Mouse (Mus musculus): ENCODE measurements around the gene Col25a1. TPM values are rescaled to one million over a fixed set of nuclear protein-coding genes. Genes with fewer than 3 reads are reported as not detected.
A peak's percentile ranks its signal among the peaks of the same experiment; 100 is the strongest.

Col25a1 gene
- polyA plus RNA-seq, 1 experiment from 2014 or later: 3.0 TPM

- Histone ChIP-seq H3K4me2 (no peak overlapping the region), H3K27ac (ENCODE audit: low read depth, low read length) (no peak overlapping the region), H3K9ac (ENCODE audit: low read depth, low read length) (no peak overlapping the region), H3K4me3 (ENCODE audit: low read depth, low read length) (no peak overlapping the region), H3K4me1 (ENCODE audit: control insufficient read depth, insufficient read depth, low read length) (no peaks in the 10 kb centered on the region), H3K36me3 (ENCODE audit: control insufficient read depth, insufficient read depth, low read length) (no peaks in the 10 kb centered on the region), H3K9me3 (replicated peaks; ENCODE audit: control insufficient read depth, low read length) (no peaks in the 10 kb centered on the region), H3K27me3 (ENCODE audit: control insufficient read depth, insufficient read depth, low read length) (no peaks in the 10 kb centered on the region)
- 86% methylated on average over 6 of the region's 6 CpGs for WGBS (ENCODE audit: insufficient replicate concordance)
- no peak for ATAC-seq (replicated peaks; ENCODE audit: insufficient number of reproducible peaks, low FRiP score, low TSS enrichment)
Measured at GRCm38 (mm10) chr3:130565586-130565985, 434.3 kb downstream of the Col25a1 start.

- H3K4me2 ChIP-seq: no peak overlapping the region
- H3K27me3 ChIP-seq (ENCODE audit: control insufficient read depth, insufficient read depth, low read length): no peaks in the 10 kb centered on the region
- H3K36me3 ChIP-seq (ENCODE audit: control insufficient read depth, insufficient read depth, low read length): no peaks in the 10 kb centered on the region
- no peaks in the 10 kb centered on the region for H3K9me3 ChIP-seq (replicated peaks; ENCODE audit: control insufficient read depth, low read length)
- no peak for ATAC-seq (replicated peaks; ENCODE audit: insufficient number of reproducible peaks, low FRiP score, low TSS enrichment)
- WGBS (ENCODE audit: insufficient replicate concordance): 82% methylated on average over 16 of the region's 16 CpGs
- H3K4me3 ChIP-seq (ENCODE audit: low read depth, low read length): no peak overlapping the region
- H3K9ac ChIP-seq (ENCODE audit: low read depth, low read length): no peak overlapping the region
- H3K27ac ChIP-seq (ENCODE audit: low read depth, low read length): no peak overlapping the region
- no peaks in the 10 kb centered on the region for H3K4me1 ChIP-seq (ENCODE audit: control insufficient read depth, insufficient read depth, low read length)
Measured at GRCm38 (mm10) chr3:130568331-130569095, 437.2 kb downstream of the Col25a1 start.

GRCm38 (mm10) chr3:130573243-130573642, 441.9 kb downstream of the Col25a1 start:
- H3K27ac ChIP-seq (ENCODE audit: low read depth, low read length): no peak overlapping the region
- H3K36me3 ChIP-seq (ENCODE audit: control insufficient read depth, insufficient read depth, low read length): no peaks in the 10 kb centered on the region
- no peak overlapping the region for H3K4me3 ChIP-seq (ENCODE audit: low read depth, low read length)
- no peak overlapping the region for H3K9ac ChIP-seq (ENCODE audit: low read depth, low read length)
- no peaks in the 10 kb centered on the region for H3K4me1 ChIP-seq (ENCODE audit: control insufficient read depth, insufficient read depth, low read length)
- ATAC-seq (replicated peaks; ENCODE audit: insufficient number of reproducible peaks, low FRiP score, low TSS enrichment): no peak
- 66% methylated on average over 5 of the region's 5 CpGs for WGBS (ENCODE audit: insufficient replicate concordance)
- no peaks in the 10 kb centered on the region for H3K27me3 ChIP-seq (ENCODE audit: control insufficient read depth, insufficient read depth, low read length)
- H3K4me2 ChIP-seq: no peak overlapping the region
- H3K9me3 ChIP-seq (replicated peaks; ENCODE audit: control insufficient read depth, low read length): no peaks in the 10 kb centered on the region

GRCm38 (mm10) chr3:130574652-130575051, 443.4 kb downstream of the Col25a1 start:
- Histone ChIP-seq H3K4me1 (ENCODE audit: control insufficient read depth, insufficient read depth, low read length) (no peaks in the 10 kb centered on the region), H3K27ac (ENCODE audit: low read depth, low read length) (no peak overlapping the region), H3K9ac (ENCODE audit: low read depth, low read length) (no peak overlapping the region), H3K4me3 (ENCODE audit: low read depth, low read length) (no peak overlapping the region), H3K27me3 (ENCODE audit: control insufficient read depth, insufficient read depth, low read length) (no peaks in the 10 kb centered on the region), H3K9me3 (replicated peaks; ENCODE audit: control insufficient read depth, low read length) (no peaks in the 10 kb centered on the region), H3K36me3 (ENCODE audit: control insufficient read depth, insufficient read depth, low read length) (no peaks in the 10 kb centered on the region), H3K4me2 (no peak overlapping the region)
- WGBS (ENCODE audit: insufficient replicate concordance): 29% methylated on average over 5 of the region's 5 CpGs
- no peak for ATAC-seq (replicated peaks; ENCODE audit: insufficient number of reproducible peaks, low FRiP score, low TSS enrichment)

- Histone ChIP-seq H3K27me3 (ENCODE audit: control insufficient read depth, insufficient read depth, low read length) (no peaks in the 10 kb centered on the region; the same call in 1 of the 2 replicates), H3K36me3 (ENCODE audit: control insufficient read depth, insufficient read depth, low read length) (no peaks in the 10 kb centered on the region), H3K4me3 (ENCODE audit: low read depth, low read length) (no peak overlapping the region), H3K4me2 (no peak overlapping the region), H3K9me3 (replicated peaks; ENCODE audit: control insufficient read depth, low read length) (no peaks in the 10 kb centered on the region), H3K27ac (ENCODE audit: low read depth, low read length) (no peak overlapping the region), H3K4me1 (ENCODE audit: control insufficient read depth, insufficient read depth, low read length) (no peaks in the 10 kb centered on the region), H3K9ac (ENCODE audit: low read depth, low read length) (no peak overlapping the region)
- ATAC-seq (replicated peaks; ENCODE audit: insufficient number of reproducible peaks, low FRiP score, low TSS enrichment): no peak
- 58% methylated on average over 6 of the region's 6 CpGs for WGBS (ENCODE audit: insufficient replicate concordance)
Measured at GRCm38 (mm10) chr3:130576683-130577082, 445.4 kb downstream of the Col25a1 start.

- H3K4me3 ChIP-seq (ENCODE audit: low read depth, low read length): no peak overlapping the region
- ATAC-seq (replicated peaks; ENCODE audit: insufficient number of reproducible peaks, low FRiP score, low TSS enrichment): 0 out of 2 replicates have a peak, but pooled peaks have one; percentile 31
- H3K36me3 ChIP-seq (ENCODE audit: control insufficient read depth, insufficient read depth, low read length): no peaks in the 10 kb centered on the region
- H3K9me3 ChIP-seq (replicated peaks; ENCODE audit: control insufficient read depth, low read length): no peaks in the 10 kb centered on the region
- no peak overlapping the region for H3K9ac ChIP-seq (ENCODE audit: low read depth, low read length)
- H3K27me3 ChIP-seq (ENCODE audit: control insufficient read depth, insufficient read depth, low read length): no peaks in the 10 kb centered on the region; the same call in 1 of the 2 replicates
- WGBS (ENCODE audit: insufficient replicate concordance): 53% methylated on average over 17 of the region's 17 CpGs
- no peak overlapping the region for H3K27ac ChIP-seq (ENCODE audit: low read depth, low read length)
- no peaks in the 10 kb centered on the region for H3K4me1 ChIP-seq (ENCODE audit: control insufficient read depth, insufficient read depth, low read length)
- H3K4me2 ChIP-seq: peak overlapping the region; percentile 31; the same call in 1 of the 2 replicates
Measured at GRCm38 (mm10) chr3:130579501-130579900, 448.2 kb downstream of the Col25a1 start.

- H3K9ac ChIP-seq (ENCODE audit: low read depth, low read length): no peak overlapping the region
- no peaks in the 10 kb centered on the region for H3K4me1 ChIP-seq (ENCODE audit: control insufficient read depth, insufficient read depth, low read length)
- no peak overlapping the region for H3K4me2 ChIP-seq
- no peak overlapping the region for H3K27ac ChIP-seq (ENCODE audit: low read depth, low read length)
- WGBS (ENCODE audit: insufficient replicate concordance): 73% methylated on average over 2 of the region's 2 CpGs
- no peak overlapping the region for H3K4me3 ChIP-seq (ENCODE audit: low read depth, low read length)
- no peaks in the 10 kb centered on the region; the same call in 1 of the 2 replicates for H3K27me3 ChIP-seq (ENCODE audit: control insufficient read depth, insufficient read depth, low read length)
- no peaks in the 10 kb centered on the region for H3K36me3 ChIP-seq (ENCODE audit: control insufficient read depth, insufficient read depth, low read length)
- no peaks in the 10 kb centered on the region for H3K9me3 ChIP-seq (replicated peaks; ENCODE audit: control insufficient read depth, low read length)
- ATAC-seq (replicated peaks; ENCODE audit: insufficient number of reproducible peaks, low FRiP score, low TSS enrichment): no peak
Measured at GRCm38 (mm10) chr3:130581577-130581976, 450.3 kb downstream of the Col25a1 start.

GRCm38 (mm10) chr3:130582903-130583664, 451.8 kb downstream of the Col25a1 start:
- H3K27me3 ChIP-seq (ENCODE audit: control insufficient read depth, insufficient read depth, low read length): no peaks in the 10 kb centered on the region; the same call in 1 of the 2 replicates
- no peaks in the 10 kb centered on the region for H3K36me3 ChIP-seq (ENCODE audit: control insufficient read depth, insufficient read depth, low read length)
- no peak overlapping the region for H3K4me3 ChIP-seq (ENCODE audit: low read depth, low read length)
- H3K4me1 ChIP-seq (ENCODE audit: control insufficient read depth, insufficient read depth, low read length): no peaks in the 10 kb centered on the region
- no peaks in the 10 kb centered on the region for H3K9me3 ChIP-seq (replicated peaks; ENCODE audit: control insufficient read depth, low read length)
- no peak overlapping the region for H3K9ac ChIP-seq (ENCODE audit: low read depth, low read length)
- H3K4me2 ChIP-seq: no peak overlapping the region
- no peak overlapping the region for H3K27ac ChIP-seq (ENCODE audit: low read depth, low read length)
- 74% methylated on average over 13 of the region's 13 CpGs for WGBS (ENCODE audit: insufficient replicate concordance)
- ATAC-seq (replicated peaks; ENCODE audit: insufficient number of reproducible peaks, low FRiP score, low TSS enrichment): no peak
